Mouse (Mus musculus) small intestine, adult 2 months (tissue): ENCODE measurements around the gene Speg.

Source experiments
- CTCF ChIP-seq: fragments of 200-500 bp; IDR thresholded peaks from 2 replicates; pipeline ENCODE4 v1.5.1; 2012; ENCODE audit warnings: low read depth, mild to moderate bottlenecking, control low read depth, inconsistent platforms, low read length, moderate library complexity, mixed read lengths; ENCODE audit not compliant: insufficient replicate concordance, insufficient read length; ENCODE audit errors: extremely low read depth
- POLR2A ChIP-seq: fragments of 200-500 bp; IDR thresholded peaks from 2 replicates; pipeline ENCODE4 v1.6.1; 2012; ENCODE audit warnings: low read depth, mild to moderate bottlenecking, control low read depth, inconsistent platforms, low read length, moderate library complexity

GRCm38 (mm10) chr1:75458025-75458788, 83.1 kb downstream of the Speg start:
- TF ChIP-seq POLR2A (no peak), CTCF (no peak)
